Mouse (Mus musculus) spleen, embryonic (tissue): Measurements from ENCODE around the gene Olfr1393.

Experiments used
- CTCF ChIA-PET: fragments of 350-600 bp; sonication (Branson Sonifier 250); formaldehyde crosslinking; loops from one replicate; lab custom pipeline; 2022; lab: Charles Lee

Olfr1393 gene

GRCm38 (mm10) chr11:49278222-49278621, at the start of gene Olfr1393:
Gene Olfr1393, plus strand, starts transcription at chr11:49278304.
- CTCF ChIA-PET = no interaction called here

DNA sequence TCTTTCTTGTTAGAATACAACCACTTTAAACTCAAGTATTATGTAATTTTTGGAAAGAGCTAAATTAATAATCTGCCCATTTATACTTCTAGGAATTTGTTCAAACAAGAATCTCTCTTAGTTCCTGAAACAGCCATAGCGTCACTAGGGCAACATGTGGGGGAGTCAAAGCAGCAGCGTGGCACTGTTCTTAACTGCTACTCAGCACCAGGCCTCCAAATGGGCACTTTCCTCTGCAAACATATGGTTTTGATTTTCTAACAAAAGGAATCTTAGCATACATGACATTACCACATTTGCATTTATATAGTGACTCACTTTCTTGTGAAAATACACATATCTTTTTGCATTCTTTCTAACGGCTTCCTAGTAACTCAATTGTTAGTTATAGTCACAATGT, 45.3 kb upstream of the Olfr1393 start:
- CTCF ChIA-PET = no interaction called here

- CTCF ChIA-PET = no interaction called here
These were observed 42.5 kb upstream of the Olfr1393 start for GRCm38 (mm10) chr11:49235459-49236207.

DNA sequence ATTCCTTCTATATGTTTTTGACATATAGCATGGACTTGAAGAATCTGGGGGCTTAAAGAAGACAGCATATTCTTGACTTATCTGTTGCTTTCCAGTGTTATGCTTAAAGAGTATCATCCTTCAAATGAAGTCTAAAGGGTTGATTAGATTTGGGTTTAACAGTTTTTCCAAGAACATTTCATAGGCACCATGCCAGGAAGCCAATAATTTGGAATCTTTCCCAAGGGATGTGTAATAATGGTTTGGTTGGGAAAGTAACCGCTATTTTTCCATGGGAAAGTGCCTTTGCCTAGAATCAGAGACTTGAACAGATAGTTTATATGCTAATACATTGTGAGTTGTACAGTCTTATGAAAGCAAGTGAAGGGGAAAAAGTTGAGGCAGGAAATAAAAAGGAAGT, 41.2 kb upstream of the Olfr1393 start:
- CTCF ChIA-PET = no interaction called here

- CTCF ChIA-PET = no interaction called here
These were observed 40.6 kb upstream of the Olfr1393 start for GRCm38 (mm10) chr11:49237532-49237931.

GRCm38 (mm10) chr11:49240310-49240709, 37.8 kb upstream of the Olfr1393 start:
- CTCF ChIA-PET = interaction anchor here (0.6 to 1.5 kb wide), 3 partner anchors 27 to 37 kb away, joined by 3 to 5 read pairs (median 3); partner anchors contain the start of gene Zfp62

- CTCF ChIA-PET = interaction anchor here (0.6 to 1.5 kb wide), 2 partner anchors 27 to 37 kb away, joined by 3 to 5 read pairs; partner anchors contain the start of gene Zfp62
These were observed 37.2 kb upstream of the Olfr1393 start for GRCm38 (mm10) chr11:49240874-49241273.

DNA sequence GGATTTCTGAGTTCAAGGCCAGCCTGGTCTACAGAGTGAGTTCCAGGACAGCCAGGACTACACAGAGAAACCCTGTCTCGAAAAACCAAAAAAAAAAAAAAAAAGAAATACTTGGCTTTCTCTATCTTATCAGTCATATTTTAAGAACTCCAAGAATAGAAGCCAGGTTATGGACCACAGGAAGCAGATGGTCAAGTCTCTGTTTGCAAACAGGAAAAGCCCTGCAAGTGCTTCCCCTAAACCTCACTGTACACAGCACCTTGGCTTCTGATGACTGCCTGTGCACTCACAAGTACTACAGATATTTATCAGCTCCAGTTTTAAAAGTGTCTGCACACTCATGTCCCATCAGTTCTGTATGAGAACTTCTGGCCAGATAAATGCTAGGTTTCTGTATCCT, 36.6 kb upstream of the Olfr1393 start:
- CTCF ChIA-PET = interaction anchor here (0.7 kb wide), 1 partner anchor 39 kb away, joined by 10 read pairs; no protein-coding TSS in a partner anchor

DNA sequence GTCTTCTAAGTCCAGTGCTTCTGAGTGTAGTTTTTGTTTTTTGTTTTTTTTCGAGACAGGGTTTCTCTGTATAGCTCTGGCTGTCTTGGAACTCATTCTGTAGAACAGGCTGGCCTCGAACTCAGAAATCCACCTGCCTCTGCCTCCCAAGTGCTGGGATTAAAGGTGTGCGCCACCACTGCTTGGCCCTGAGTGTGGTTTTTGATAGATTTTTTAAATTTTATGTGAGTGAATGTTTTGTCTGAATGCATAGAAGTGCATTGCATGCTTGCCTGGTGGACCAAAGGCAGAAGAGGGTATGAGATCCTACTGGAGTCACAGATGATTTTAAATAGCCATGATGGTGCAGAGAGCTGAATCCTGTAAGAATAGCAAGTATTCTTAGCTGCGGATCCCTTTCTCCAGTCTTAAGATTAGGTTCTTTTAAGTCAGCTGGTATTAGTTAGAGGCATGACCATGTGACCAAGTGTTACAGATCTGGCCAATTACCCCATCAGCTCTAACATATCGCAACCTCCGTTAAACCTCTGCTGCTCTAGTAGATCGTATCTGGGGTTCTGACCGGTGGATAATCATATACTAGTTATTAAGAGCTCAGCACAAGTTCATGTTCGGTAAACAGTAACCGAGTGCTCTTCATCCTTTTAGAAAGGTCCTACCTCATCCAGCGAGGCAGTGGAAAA, 35.0 kb upstream of the Olfr1393 start:
- CTCF ChIA-PET = interaction anchor here (0.6 kb wide), 1 partner anchor 969 kb away, joined by 10 read pairs; no protein-coding TSS in a partner anchor

GRCm38 (mm10) chr11:49243727-49244594, 34.1 kb upstream of the Olfr1393 start, which contains the start of gene Mgat1:
Gene Mgat1, plus strand, starts transcription at chr11:49244191.
- CTCF ChIA-PET = no interaction called here

- CTCF ChIA-PET = no interaction called here
These were observed 33.5 kb upstream of the Olfr1393 start for GRCm38 (mm10) chr11:49244595-49244930.

- CTCF ChIA-PET = no interaction called here
These were observed 32.9 kb upstream of the Olfr1393 start for GRCm38 (mm10) chr11:49245176-49245575.

GRCm38 (mm10) chr11:49245634-49246415, 32.3 kb upstream of the Olfr1393 start:
- CTCF ChIA-PET = interaction anchor here (0.5 kb wide), 1 partner anchor 377 kb away, joined by 3 read pairs; no protein-coding TSS in a partner anchor

DNA sequence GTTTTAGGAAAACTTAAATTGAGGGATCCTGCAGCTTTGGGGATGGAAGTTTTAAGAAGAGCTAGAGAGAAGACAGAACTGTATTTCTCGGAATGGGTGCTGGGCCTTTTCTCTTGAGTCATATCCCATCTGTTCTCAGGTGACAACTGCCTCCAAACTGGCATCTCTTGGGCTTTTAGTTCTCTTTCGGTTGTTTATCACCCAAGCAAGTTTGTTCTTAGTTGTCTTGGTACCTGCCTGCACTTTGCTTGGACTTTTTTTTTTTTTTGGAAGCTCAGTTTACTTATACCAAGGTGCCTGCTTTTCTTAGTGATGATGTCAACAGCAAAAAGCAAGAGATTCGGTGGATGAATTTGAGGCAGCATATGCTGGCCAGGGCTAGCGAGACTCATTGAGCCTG, 31.6 kb upstream of the Olfr1393 start:
- CTCF ChIA-PET = no interaction called here

GRCm38 (mm10) chr11:49247255-49247654, 30.8 kb upstream of the Olfr1393 start:
- CTCF ChIA-PET = interaction anchor here (1.1 kb wide), 1 partner anchor 41 kb away, joined by 3 read pairs; no protein-coding TSS in a partner anchor

GRCm38 (mm10) chr11:49248226-49248973, 29.7 kb upstream of the Olfr1393 start:
- CTCF ChIA-PET = interaction anchor here (1.1 kb wide), 1 partner anchor 42 kb away, joined by 3 read pairs; no protein-coding TSS in a partner anchor

DNA sequence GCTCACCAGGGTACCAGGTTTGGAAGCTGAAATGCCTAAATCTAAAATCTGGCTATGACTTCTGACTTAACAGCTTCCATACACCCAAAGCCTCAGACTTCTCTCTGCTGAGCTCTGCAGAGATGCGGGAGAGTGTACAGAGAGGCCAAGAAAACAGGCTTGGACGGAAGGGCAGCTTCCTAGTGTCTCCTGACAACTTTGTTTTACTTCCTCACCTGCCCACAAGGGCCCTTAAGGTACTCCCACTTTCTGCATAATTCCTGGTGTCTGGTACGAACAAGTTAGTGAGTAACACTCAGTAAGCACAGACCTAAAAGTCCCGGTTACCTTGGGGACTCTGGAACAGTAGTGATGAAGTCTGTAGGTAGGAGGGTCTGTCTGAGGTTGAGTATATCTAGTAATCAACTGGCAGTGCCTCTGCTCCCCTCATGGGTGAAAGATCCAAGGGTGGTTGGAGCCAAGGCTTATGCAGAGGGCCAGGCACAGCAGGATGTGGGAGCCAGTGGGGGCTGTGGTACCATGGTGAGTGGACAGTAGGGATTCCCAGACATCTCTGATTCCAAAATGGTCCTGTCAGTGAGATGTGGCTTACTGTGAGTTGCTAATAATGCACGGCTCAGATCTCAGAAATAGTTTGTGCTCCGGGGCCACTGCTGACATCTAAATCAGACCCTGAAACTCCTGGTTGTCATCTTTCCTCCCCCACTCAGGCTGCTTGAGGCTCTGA, 29.0 kb upstream of the Olfr1393 start:
- CTCF ChIA-PET = no interaction called here

DNA sequence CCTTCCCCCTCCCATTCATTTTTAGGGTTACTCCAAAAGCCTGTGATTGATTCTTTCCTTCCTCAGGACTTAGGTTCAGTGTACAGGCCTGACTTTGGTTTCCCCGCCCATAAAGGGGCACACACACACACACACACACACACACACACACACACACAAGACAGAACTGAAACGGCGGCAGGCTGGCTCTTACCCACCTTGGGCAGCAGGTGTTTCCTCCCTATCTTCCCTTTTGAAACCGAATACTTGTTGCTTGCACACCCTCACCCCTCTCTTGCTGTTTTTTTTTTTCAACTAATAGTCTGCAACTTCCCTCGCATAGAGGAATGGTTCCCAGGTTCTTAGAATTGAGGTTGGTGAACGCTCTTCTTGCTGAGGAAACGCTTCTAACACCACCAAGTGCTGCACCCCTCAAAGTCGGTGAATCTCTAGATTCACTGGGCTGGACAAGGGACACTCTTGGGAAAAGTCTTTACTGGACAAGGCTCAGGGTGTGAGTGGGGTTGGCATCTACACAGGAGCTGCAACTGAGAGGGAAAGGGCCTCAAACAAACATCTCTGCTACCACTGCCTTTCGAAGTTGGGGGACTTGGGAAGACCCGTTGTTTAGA, 28.2 kb upstream of the Olfr1393 start:
- CTCF ChIA-PET = no interaction called here
